Comparison of ENCODE assay signal across 17 mouse cellular contexts in the genomic region with DNA sequence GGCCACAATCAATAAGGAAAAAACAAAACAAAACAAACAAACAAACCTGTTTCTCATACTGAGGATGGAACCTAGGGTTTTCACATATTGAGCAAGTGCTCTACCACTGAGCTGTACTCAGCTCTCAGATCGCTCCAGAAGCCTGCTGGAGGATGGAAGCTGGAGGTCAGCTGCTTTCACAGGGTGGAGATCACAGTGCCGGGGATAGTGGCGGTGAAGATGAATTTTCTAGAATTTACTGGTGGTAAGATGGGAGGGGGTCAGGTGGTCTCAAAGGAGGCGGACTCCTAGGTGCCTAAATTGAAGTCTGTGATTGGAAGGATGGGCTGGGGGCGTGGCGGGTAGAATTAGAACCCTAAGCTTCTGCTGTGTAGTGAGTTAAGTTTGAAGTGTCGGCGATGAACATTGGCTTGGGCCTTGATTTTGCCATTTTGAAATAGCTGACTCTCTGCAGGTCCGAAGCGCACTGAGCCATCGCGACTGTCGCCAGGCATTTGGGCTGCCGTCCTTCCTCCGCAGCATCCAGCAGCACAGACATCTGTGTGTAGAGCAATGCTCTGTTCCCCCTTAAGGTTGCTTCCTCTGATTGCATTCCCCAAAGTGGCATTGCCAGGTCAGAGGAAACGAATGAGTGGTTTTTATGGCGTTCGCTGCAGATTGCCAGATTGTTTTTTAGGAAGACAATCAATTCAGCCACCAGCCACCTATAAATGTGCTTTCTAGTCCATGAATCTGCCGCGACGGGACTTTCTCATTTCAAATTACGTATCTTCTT. TPM values are rescaled to one million over a fixed set of nuclear protein-coding genes. Genes with fewer than 3 reads are reported as not detected.
DNase-seq lines count a peak whose midpoint lies in the region; ATAC-seq and TF ChIP-seq lines count a peak whose summit lies in the region.
"Had no signal": no experiment of that assay in that cellular context is flagged by ENCODE, and none has a peak within 500 bp of the region (broad histone marks: within the 10 kb centered on the region; RNA-seq: fewer than 3 reads in every experiment).

No protein-coding gene starts in this region.

- no peaks in the 10 kb centered on the region for H3K9me3 ChIP-seq in hindbrain, embryonic 15.5 days
- H3K9me3 ChIP-seq in hindbrain, postnatal 0 days (ENCODE audit: low read length), result no peaks in the 10 kb centered on the region
- no peaks in the 10 kb centered on the region for H3K9me3 ChIP-seq in liver, embryonic 11.5 days (ENCODE audit: control insufficient read depth, low read length)
- no peaks in the 10 kb centered on the region for H3K9me3 ChIP-seq in liver, embryonic 15.5 days (replicated peaks)
- H3K9me3 ChIP-seq in forebrain, postnatal 0 days (ENCODE audit: low read length), result no peaks in the 10 kb centered on the region
- H3K9me3 ChIP-seq: embryonic facial prominence, embryonic 13.5 days; midbrain, embryonic 13.5 days had no signal

- H3K4me3 ChIP-seq in hindbrain, embryonic 15.5 days, result no peak overlapping the region
- H3K4me3 ChIP-seq in hindbrain, postnatal 0 days (ENCODE audit: low read length), result no peak overlapping the region
- no peak overlapping the region for H3K4me3 ChIP-seq in liver, embryonic 11.5 days (ENCODE audit: low read depth, low read length)
- H3K4me3 ChIP-seq in liver, embryonic 15.5 days (replicated peaks), result peak overlapping the region; percentile 27
- H3K4me3 ChIP-seq in forebrain, postnatal 0 days (ENCODE audit: low read depth, low read length), result no peak overlapping the region
- H3K4me3 ChIP-seq: embryonic facial prominence, embryonic 13.5 days; left cerebral cortex, adult 2 months; midbrain, embryonic 13.5 days had no signal

- DNase-seq in hindbrain, postnatal 0 days (ENCODE audit: low spot score), result no peak
- no peak for DNase-seq in liver, embryonic 11.5 days (ENCODE audit: low spot score)
- DNase-seq in liver, result no peak
- no peak for DNase-seq in forebrain, postnatal 0 days
- DNase-seq in frontal cortex, postnatal 25 days (ENCODE audit: low spot score in 2 of 2), result no peak
- DNase-seq: cerebellum, adult 9-11 months; gastrocnemius, postnatal 14 days; lung, embryonic 14.5 days; spleen, adult 18-20 months; thymus, adult 18-20 months had no signal

- H3K4me2 ChIP-seq in hindbrain, embryonic 15.5 days, result 0 out of 2 replicates have a peak overlapping the region, but pooled peaks have one; percentile 6
- no peak overlapping the region for H3K4me2 ChIP-seq in hindbrain, postnatal 0 days (ENCODE audit: low read depth, low read length)
- H3K4me2 ChIP-seq in liver, embryonic 11.5 days, result peak overlapping the region; percentile 41
- H3K4me2 ChIP-seq in liver, embryonic 15.5 days, result peak overlapping the region; percentile 51
- no peak overlapping the region for H3K4me2 ChIP-seq in forebrain, postnatal 0 days (ENCODE audit: low read depth)
- H3K4me2 ChIP-seq: embryonic facial prominence, embryonic 13.5 days; lung, embryonic 14.5 days; midbrain, embryonic 13.5 days had no signal

- H3K4me1 ChIP-seq in hindbrain, embryonic 15.5 days (replicated peaks), result peaks cover 16% of the 10 kb centered on the region; the same call in 1 of the 2 replicates
- H3K4me1 ChIP-seq in hindbrain, postnatal 0 days (ENCODE audit: insufficient read depth, low read length), result peaks cover 6% of the 10 kb centered on the region; the same call in 1 of the 2 replicates
- peaks cover 24% of the 10 kb centered on the region for H3K4me1 ChIP-seq in liver, embryonic 11.5 days (replicated peaks; ENCODE audit: control insufficient read depth, insufficient read depth, low read length)
- peaks cover 88% of the 10 kb centered on the region for H3K4me1 ChIP-seq in liver, embryonic 15.5 days (replicated peaks)
- H3K4me1 ChIP-seq in forebrain, postnatal 0 days (ENCODE audit: insufficient read depth), result 0 out of 2 replicates have a peak, but pooled peaks cover 3% of the 10 kb centered on the region
- H3K4me1 ChIP-seq: embryonic facial prominence, embryonic 13.5 days; midbrain, embryonic 13.5 days had no signal

- H3K9ac ChIP-seq in hindbrain, embryonic 15.5 days, result no peak overlapping the region
- no peak overlapping the region for H3K9ac ChIP-seq in hindbrain, postnatal 0 days (replicated peaks; ENCODE audit: low read length)
- H3K9ac ChIP-seq in liver, embryonic 11.5 days (ENCODE audit: low read depth, low read length), result peak overlapping the region; percentile 49; the same call in 1 of the 2 replicates
- H3K9ac ChIP-seq in liver, embryonic 15.5 days, result peak overlapping the region; percentile 45
- no peak overlapping the region for H3K9ac ChIP-seq in forebrain, postnatal 0 days
- H3K9ac ChIP-seq: embryonic facial prominence, embryonic 13.5 days; lung, embryonic 14.5 days; midbrain, embryonic 13.5 days had no signal

- H3K27me3 ChIP-seq in hindbrain, embryonic 15.5 days, result no peaks in the 10 kb centered on the region
- H3K27me3 ChIP-seq in hindbrain, postnatal 0 days (ENCODE audit: insufficient read depth, low read length), result no peaks in the 10 kb centered on the region
- H3K27me3 ChIP-seq in liver, embryonic 11.5 days (replicated peaks; ENCODE audit: control insufficient read depth, insufficient read depth, low read length), result no peaks in the 10 kb centered on the region
- H3K27me3 ChIP-seq in liver, embryonic 15.5 days, result no peaks in the 10 kb centered on the region
- H3K27me3 ChIP-seq in forebrain, postnatal 0 days (ENCODE audit: insufficient read depth, low read length), result no peaks in the 10 kb centered on the region
- H3K27me3 ChIP-seq: embryonic facial prominence, embryonic 13.5 days; midbrain, embryonic 13.5 days; Patski had no signal

- ATAC-seq in hindbrain, embryonic 15.5 days (ENCODE audit: low FRiP score, low read depth), result no peak
- ATAC-seq in hindbrain, postnatal 0 days, result no peak
- no peak for ATAC-seq in liver, embryonic 11.5 days (replicated peaks; ENCODE audit: low FRiP score)
- ATAC-seq in liver, embryonic 15.5 days (ENCODE audit: insufficient read depth), result no peak
- no peak for ATAC-seq in forebrain, postnatal 0 days
- ATAC-seq: midbrain, embryonic 13.5 days; Patski had no signal

- WGBS in hindbrain, embryonic 15.5 days, result 82% methylated on average over 22 of the region's 22 CpGs
- WGBS in hindbrain, postnatal 0 days, result 86% methylated on average over 22 of the region's 22 CpGs
- 87% methylated on average over 22 of the region's 22 CpGs for WGBS in liver, embryonic 11.5 days
- 87% methylated on average over 22 of the region's 22 CpGs for WGBS in liver, embryonic 15.5 days (ENCODE audit: insufficient replicate concordance)
- WGBS in forebrain, postnatal 0 days, result 95% methylated on average over 22 of the region's 22 CpGs

- no peak overlapping the region for H3K27ac ChIP-seq in hindbrain, embryonic 15.5 days (replicated peaks)
- no peak overlapping the region for H3K27ac ChIP-seq in hindbrain, postnatal 0 days
- H3K27ac ChIP-seq in liver, embryonic 11.5 days (ENCODE audit: low read depth, low read length), result peak overlapping the region; percentile 83
- H3K27ac ChIP-seq in liver, embryonic 15.5 days (replicated peaks), result peak overlapping the region; percentile 93
- no peak overlapping the region for H3K27ac ChIP-seq in forebrain, postnatal 0 days (ENCODE audit: low read depth, low read length)
- H3K27ac ChIP-seq: embryonic facial prominence, embryonic 13.5 days; left cerebral cortex, adult 2 months; macrophage; midbrain, embryonic 13.5 days had no signal

- TF ChIP-seq CTCF in hindbrain, postnatal 0 days (IDR thresholded peaks at IDR 0.05; ENCODE audit: low read depth), result no peak
- no peak for TF ChIP-seq CTCF in forebrain, postnatal 0 days (IDR thresholded peaks at IDR 0.05; ENCODE audit: low read depth)

- H3K36me3 ChIP-seq in hindbrain, embryonic 15.5 days, result peaks cover 6% of the 10 kb centered on the region; the same call in 1 of the 2 replicates
- H3K36me3 ChIP-seq in hindbrain, postnatal 0 days (ENCODE audit: insufficient read depth, low read length), result no peaks in the 10 kb centered on the region
- no peaks in the 10 kb centered on the region for H3K36me3 ChIP-seq in liver, embryonic 11.5 days (ENCODE audit: control insufficient read depth, insufficient read depth, low read length)
- H3K36me3 ChIP-seq in liver, embryonic 15.5 days (replicated peaks), result peaks cover 29% of the 10 kb centered on the region
- peaks cover 7% of the 10 kb centered on the region for H3K36me3 ChIP-seq in forebrain, postnatal 0 days (ENCODE audit: insufficient read depth)
- H3K36me3 ChIP-seq: embryonic facial prominence, embryonic 13.5 days had no signal

RNA-seq across cellular contexts. Expression of a gene that starts 9.7 kb away (rescaled TPM):
- 73.7 and 82.2 TPM in 2 replicates for polyA plus RNA-seq in hindbrain, embryonic 15.5 days (2015; fragmentation: Nextera tagmentation; extraction: Ambion mirVana)
- 115 and 122 TPM in 2 replicates for total RNA-seq in hindbrain, postnatal 0 days (2014; rRNA removed)
- polyA plus RNA-seq in hindbrain, postnatal 0 days (2015; fragmentation: Nextera tagmentation; extraction: Ambion mirVana), result 71.6 and 76.8 TPM in 2 replicates
- 30.8 and 36.0 TPM in 2 replicates for polyA plus RNA-seq in liver, embryonic 11.5 days (2014; fragmentation: Nextera tagmentation; extraction: Ambion mirVana)
- polyA plus RNA-seq in liver, embryonic 15.5 days (2015; fragmentation: Nextera tagmentation; extraction: Ambion mirVana), result 24.1 and 26.4 TPM in 2 replicates
- 50.8 and 71.4 TPM in 2 replicates for total RNA-seq in forebrain, postnatal 0 days (2014; rRNA removed)
- polyA plus RNA-seq in forebrain, postnatal 0 days (2015; fragmentation: Nextera tagmentation; extraction: Ambion mirVana), result 58.9 and 73.7 TPM in 2 replicates

Comparison
In these comparisons a context has a peak if more than half of its experiments do, and no peak if none do; other contexts are left out.
1. H3K4me2 ChIP-seq: peak in hindbrain, embryonic 15.5 days (single experiment), liver, embryonic 11.5 days (single experiment) and liver, embryonic 15.5 days (single experiment); none in hindbrain, postnatal 0 days (single experiment) and forebrain, postnatal 0 days (single experiment).
2. H3K27ac ChIP-seq: peak in liver, embryonic 11.5 days (single experiment) and liver, embryonic 15.5 days (single experiment); none in hindbrain, embryonic 15.5 days (single experiment), hindbrain, postnatal 0 days (single experiment) and forebrain, postnatal 0 days (single experiment).
3. H3K9ac ChIP-seq: peak in liver, embryonic 11.5 days (single experiment) and liver, embryonic 15.5 days (single experiment); none in hindbrain, embryonic 15.5 days (single experiment), hindbrain, postnatal 0 days (single experiment) and forebrain, postnatal 0 days (single experiment).